In the genomic region with DNA sequence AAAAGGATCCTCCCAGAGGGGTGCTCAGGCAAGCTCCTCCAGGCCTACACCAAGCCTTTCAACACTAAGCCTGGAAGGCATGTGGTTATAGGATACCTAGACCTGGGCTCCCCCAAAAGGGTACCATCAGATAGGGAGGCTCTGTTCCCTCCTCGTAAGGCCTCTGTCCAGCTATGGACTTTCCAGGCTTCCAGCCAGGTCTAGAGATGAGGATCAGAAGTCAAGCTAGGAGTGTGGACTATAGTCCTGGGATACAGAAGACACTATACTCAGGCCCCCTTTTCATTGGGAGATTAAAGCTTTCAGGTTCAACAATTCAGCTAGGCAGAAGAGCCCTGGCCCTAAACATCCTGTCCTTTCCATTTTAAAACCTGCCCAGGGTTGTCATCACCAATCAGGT, we compare ENCODE assay signal across 23 mouse cellular contexts. TPM values are rescaled to one million over a fixed set of nuclear protein-coding genes. Genes with fewer than 3 reads are reported as not detected.
DNase-seq lines count a peak whose midpoint lies in the region; ATAC-seq lines count a peak whose summit lies in the region.
"Had no signal": no experiment of that assay in that cellular context is flagged by ENCODE, and none has a peak within 500 bp of the region (broad histone marks: within the 10 kb centered on the region; RNA-seq: fewer than 3 reads in every experiment).

No protein-coding gene starts in this region.

- no peak overlapping the region for H3K9ac ChIP-seq in kidney, embryonic 16.5 days (replicated peaks; ENCODE audit: low read length)
- no peak overlapping the region for H3K9ac ChIP-seq in kidney, embryonic 14.5 days (ENCODE audit: low read depth, low read length)
- H3K9ac ChIP-seq: embryonic facial prominence, embryonic 13.5 days; embryonic facial prominence, embryonic 15.5 days; forebrain, embryonic 12.5 days had no signal

- H3K4me3 ChIP-seq in kidney, embryonic 16.5 days (ENCODE audit: low read length) = no peak overlapping the region
- H3K4me3 ChIP-seq in kidney, embryonic 14.5 days (ENCODE audit: low read length) = no peak overlapping the region
- H3K4me3 ChIP-seq: embryonic facial prominence, embryonic 13.5 days; embryonic facial prominence, embryonic 15.5 days; erythroblast, embryonic 14.5 days; forebrain, embryonic 10.5 days; forebrain, embryonic 12.5 days had no signal

- ATAC-seq in kidney, embryonic 16.5 days (ENCODE audit: low FRiP score, low TSS enrichment) = no peak
- no peak for ATAC-seq in kidney, embryonic 14.5 days (ENCODE audit: low FRiP score, low TSS enrichment)
- ATAC-seq: forebrain, embryonic 14.5 days had no signal

- no peaks in the 10 kb centered on the region for H3K36me3 ChIP-seq in kidney, embryonic 16.5 days (ENCODE audit: insufficient read depth, low read length)
- H3K36me3 ChIP-seq in kidney, embryonic 14.5 days (ENCODE audit: control insufficient read depth, insufficient read depth, low read length) = no peaks in the 10 kb centered on the region
- H3K36me3 ChIP-seq: embryonic facial prominence, embryonic 13.5 days; embryonic facial prominence, embryonic 15.5 days; forebrain, embryonic 10.5 days; forebrain, embryonic 12.5 days had no signal

- peak; percentile 25 to 30 for DNase-seq in kidney, adult 8-10 months
- DNase-seq in kidney, adult 11 months = no peak
- peak; percentile 30 for DNase-seq in kidney, postnatal 14 days
- DNase-seq in kidney, postnatal 36 days = peak; percentile 53 to 58
- DNase-seq: adrenal gland, adult 2 months; adrenal gland, postnatal 10 days; adrenal gland, postnatal 25 days; cerebellum, adult 11 months; cerebellum, adult 18-20 months; cerebellum, adult 8-10 months; cerebellum, adult 9-11 months; cerebellum, postnatal 14 days; cerebellum, postnatal 36 days; embryo, embryonic 11 days had no signal

- H3K27ac ChIP-seq in kidney, embryonic 16.5 days (ENCODE audit: low read length) = no peak overlapping the region
- no peak overlapping the region for H3K27ac ChIP-seq in kidney, embryonic 14.5 days (ENCODE audit: low read depth, low read length)
- H3K27ac ChIP-seq: embryonic facial prominence, embryonic 13.5 days; embryonic facial prominence, embryonic 15.5 days; forebrain, embryonic 10.5 days; forebrain, embryonic 12.5 days had no signal

- H3K27me3 ChIP-seq in kidney, embryonic 16.5 days (ENCODE audit: insufficient read depth, low read length) = no peaks in the 10 kb centered on the region
- no peaks in the 10 kb centered on the region for H3K27me3 ChIP-seq in kidney, embryonic 14.5 days (ENCODE audit: control insufficient read depth, insufficient read depth, low read length)
- H3K27me3 ChIP-seq: embryonic facial prominence, embryonic 13.5 days; embryonic facial prominence, embryonic 15.5 days; forebrain, embryonic 12.5 days had no signal

- no peak overlapping the region for H3K4me2 ChIP-seq in kidney, embryonic 16.5 days (replicated peaks; ENCODE audit: low read depth, low read length)
- H3K4me2 ChIP-seq in kidney, embryonic 14.5 days (replicated peaks; ENCODE audit: low read depth, low read length) = no peak overlapping the region
- H3K4me2 ChIP-seq: embryonic facial prominence, embryonic 13.5 days; embryonic facial prominence, embryonic 15.5 days; forebrain, embryonic 12.5 days had no signal

- H3K4me1 ChIP-seq in kidney, embryonic 16.5 days (ENCODE audit: insufficient read depth, low read length) = no peaks in the 10 kb centered on the region
- no peaks in the 10 kb centered on the region for H3K4me1 ChIP-seq in kidney, embryonic 14.5 days (ENCODE audit: control insufficient read depth, insufficient read depth, low read length)
- H3K4me1 ChIP-seq: embryonic facial prominence, embryonic 13.5 days; embryonic facial prominence, embryonic 15.5 days; forebrain, embryonic 10.5 days; forebrain, embryonic 12.5 days had no signal

- 81% methylated on average over 1 of the region's 1 CpGs for WGBS in kidney, embryonic 16.5 days
- 92% methylated on average over 1 of the region's 1 CpGs for WGBS in kidney, embryonic 14.5 days

- 0 out of 2 replicates have a peak, but pooled peaks cover 5% of the 10 kb centered on the region for H3K9me3 ChIP-seq in kidney, embryonic 16.5 days (ENCODE audit: low read length)
- no peaks in the 10 kb centered on the region for H3K9me3 ChIP-seq in kidney, embryonic 14.5 days (ENCODE audit: control insufficient read depth, low read length)
- H3K9me3 ChIP-seq: embryonic facial prominence, embryonic 15.5 days had no signal

RNA-seq across cellular contexts. Expression of gene Gprin2, which starts 18.4 kb away (rescaled TPM):
- 0.58 and 1.1 TPM in 2 replicates for polyA plus RNA-seq in kidney, embryonic 16.5 days (2015; fragmentation: Nextera tagmentation; extraction: Ambion mirVana)
- 0.24 and 0.42 TPM in 2 replicates for polyA plus RNA-seq in kidney, embryonic 14.5 days (2014; fragmentation: Nextera tagmentation; extraction: Ambion mirVana)
- polyA plus RNA-seq: erythroblast, embryonic 14.5 days had no signal

RNA-seq across cellular contexts. Expression of gene Npy4r, which starts 30.8 kb away (rescaled TPM):
- 0.06 and 0.10 TPM in 2 replicates for polyA plus RNA-seq in kidney, embryonic 16.5 days (2015; fragmentation: Nextera tagmentation; extraction: Ambion mirVana)
- 0.06 and 0.11 TPM in 2 replicates for polyA plus RNA-seq in kidney, embryonic 14.5 days (2014; fragmentation: Nextera tagmentation; extraction: Ambion mirVana)
- polyA plus RNA-seq: erythroblast, embryonic 14.5 days; forebrain, embryonic 10.5 days; forebrain, embryonic 12.5 days had no signal

RNA-seq across cellular contexts. Expression of gene Syt15, which starts 36.3 kb away (rescaled TPM):
- 0.92 and 1.1 TPM in 2 replicates for polyA plus RNA-seq in kidney, embryonic 16.5 days (2015; fragmentation: Nextera tagmentation; extraction: Ambion mirVana)
- 0.46 and 0.49 TPM in 2 replicates for polyA plus RNA-seq in kidney, embryonic 14.5 days (2014; fragmentation: Nextera tagmentation; extraction: Ambion mirVana)
- polyA plus RNA-seq: embryonic facial prominence, embryonic 11.5 days; erythroblast, embryonic 14.5 days had no signal
